Mouse (Mus musculus): ENCODE data around the gene Lrrc74b.

DNA sequence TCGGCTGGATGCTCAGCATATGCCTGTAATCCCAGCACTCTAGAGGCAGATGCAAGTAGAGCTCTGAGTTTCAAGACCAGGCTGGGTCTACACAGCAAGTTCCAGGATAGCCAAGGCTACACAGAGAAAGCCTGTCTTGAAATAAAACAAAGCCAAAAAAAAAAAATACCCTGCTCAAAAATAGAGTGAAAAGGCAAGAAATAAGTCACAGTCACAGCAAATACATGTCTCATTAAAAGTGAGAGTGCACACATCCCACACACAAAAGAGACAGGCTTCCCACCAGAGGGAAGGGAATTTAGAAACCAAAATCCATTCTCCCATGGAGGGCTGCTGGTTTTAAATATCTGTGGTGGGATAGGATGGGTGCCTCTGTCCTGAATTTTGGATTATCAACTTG lies 2.5 kb upstream of the Lrrc74b start:
- TF ChIP-seq POLR2A (IDR thresholded peaks at IDR 0.05; ENCODE audit: low read depth, low read length) (no peak), CTCF (IDR thresholded peaks at IDR 0.05; ENCODE audit: extremely low read depth, insufficient read depth, insufficient read length, insufficient replicate concordance) (no peak)
